Mouse (Mus musculus): ENCODE data around the gene Morn2.
A peak's percentile ranks its signal among the peaks of the same experiment; 100 is the strongest.

The Morn2 gene

GRCm38 (mm10) chr17:80291148-80291547 is 1.1 kb downstream of the Morn2 start:
- peak; percentile 73 for DNase-seq (ENCODE audit: low read depth, low spot score)
- H3K27me3 ChIP-seq (ENCODE audit: control insufficient read depth, insufficient read depth, low read length, poor library complexity, severe bottlenecking), result no peaks in the 10 kb centered on the region
- no peaks in the 10 kb centered on the region for H3K36me3 ChIP-seq (ENCODE audit: control insufficient read depth, insufficient read depth, low read length, poor library complexity, severe bottlenecking)

- peak; percentile 18 for DNase-seq (ENCODE audit: low read depth, low spot score)
- H3K36me3 ChIP-seq (ENCODE audit: control insufficient read depth, insufficient read depth, low read length, poor library complexity, severe bottlenecking), result no peaks in the 10 kb centered on the region
- no peaks in the 10 kb centered on the region for H3K27me3 ChIP-seq (ENCODE audit: control insufficient read depth, insufficient read depth, low read length, poor library complexity, severe bottlenecking)
Measured at GRCm38 (mm10) chr17:80295258-80295657, 5.3 kb downstream of the Morn2 start.

GRCm38 (mm10) chr17:80298844-80299243 is 8.8 kb downstream of the Morn2 start:
- DNase-seq (ENCODE audit: low read depth, low spot score), result no peak
- Histone ChIP-seq H3K27me3 (ENCODE audit: control insufficient read depth, insufficient read depth, low read length, poor library complexity, severe bottlenecking) (no peaks in the 10 kb centered on the region), H3K36me3 (ENCODE audit: control insufficient read depth, insufficient read depth, low read length, poor library complexity, severe bottlenecking) (no peaks in the 10 kb centered on the region)

GRCm38 (mm10) chr17:80307251-80307650 is 17.2 kb downstream of the Morn2 start, which contains the start of gene Arhgef33:
Gene Arhgef33, plus strand, starts transcription at chr17:80307407.
- Histone ChIP-seq H3K36me3 (ENCODE audit: control insufficient read depth, insufficient read depth, low read length, poor library complexity, severe bottlenecking) (no peaks in the 10 kb centered on the region), H3K27me3 (ENCODE audit: control insufficient read depth, insufficient read depth, low read length, poor library complexity, severe bottlenecking) (no peaks in the 10 kb centered on the region)
- no peak for DNase-seq (ENCODE audit: low read depth, low spot score)

GRCm38 (mm10) chr17:80311761-80312160 is 21.8 kb downstream of the Morn2 start:
- Histone ChIP-seq H3K36me3 (ENCODE audit: control insufficient read depth, insufficient read depth, low read length, poor library complexity, severe bottlenecking) (no peaks in the 10 kb centered on the region), H3K27me3 (ENCODE audit: control insufficient read depth, insufficient read depth, low read length, poor library complexity, severe bottlenecking) (no peaks in the 10 kb centered on the region)
- DNase-seq (ENCODE audit: low read depth, low spot score), result no peak

- DNase-seq (ENCODE audit: low read depth, low spot score), result no peak
- no peaks in the 10 kb centered on the region for H3K36me3 ChIP-seq (ENCODE audit: control insufficient read depth, insufficient read depth, low read length, poor library complexity, severe bottlenecking)
- no peaks in the 10 kb centered on the region for H3K27me3 ChIP-seq (ENCODE audit: control insufficient read depth, insufficient read depth, low read length, poor library complexity, severe bottlenecking)
Measured at GRCm38 (mm10) chr17:80312405-80312804, 22.4 kb downstream of the Morn2 start.

GRCm38 (mm10) chr17:80322228-80322627 is 32.2 kb downstream of the Morn2 start:
- no peaks in the 10 kb centered on the region for H3K36me3 ChIP-seq (ENCODE audit: control insufficient read depth, insufficient read depth, low read length, poor library complexity, severe bottlenecking)
- no peaks in the 10 kb centered on the region for H3K27me3 ChIP-seq (ENCODE audit: control insufficient read depth, insufficient read depth, low read length, poor library complexity, severe bottlenecking)

GRCm38 (mm10) chr17:80323015-80323414 is 33.0 kb downstream of the Morn2 start:
- H3K27me3 ChIP-seq (ENCODE audit: control insufficient read depth, insufficient read depth, low read length, poor library complexity, severe bottlenecking), result no peaks in the 10 kb centered on the region
- DNase-seq (ENCODE audit: low read depth, low spot score), result no peak
- H3K36me3 ChIP-seq (ENCODE audit: control insufficient read depth, insufficient read depth, low read length, poor library complexity, severe bottlenecking), result no peaks in the 10 kb centered on the region

More at GRCm38 (mm10) chr17:80322228-80322627, 32.2 kb downstream of the Morn2 start:
- no peak for DNase-seq (ENCODE audit: low read depth, low spot score)

- peak; percentile 7 for DNase-seq (ENCODE audit: low read depth, low spot score)
- H3K36me3 ChIP-seq (ENCODE audit: control insufficient read depth, insufficient read depth, low read length, poor library complexity, severe bottlenecking), result no peaks in the 10 kb centered on the region
- no peaks in the 10 kb centered on the region for H3K27me3 ChIP-seq (ENCODE audit: control insufficient read depth, insufficient read depth, low read length, poor library complexity, severe bottlenecking)
Measured at GRCm38 (mm10) chr17:80323658-80324057, 33.7 kb downstream of the Morn2 start.

GRCm38 (mm10) chr17:80324521-80324920 is 34.5 kb downstream of the Morn2 start:
- Histone ChIP-seq H3K36me3 (ENCODE audit: control insufficient read depth, insufficient read depth, low read length, poor library complexity, severe bottlenecking) (no peaks in the 10 kb centered on the region), H3K27me3 (ENCODE audit: control insufficient read depth, insufficient read depth, low read length, poor library complexity, severe bottlenecking) (no peaks in the 10 kb centered on the region)
- no peak for DNase-seq (ENCODE audit: low read depth, low spot score)

- Histone ChIP-seq H3K27me3 (ENCODE audit: control insufficient read depth, insufficient read depth, low read length, poor library complexity, severe bottlenecking) (no peaks in the 10 kb centered on the region), H3K36me3 (ENCODE audit: control insufficient read depth, insufficient read depth, low read length, poor library complexity, severe bottlenecking) (no peaks in the 10 kb centered on the region)
- DNase-seq (ENCODE audit: low read depth, low spot score), result no peak
Measured at GRCm38 (mm10) chr17:80325456-80325855, 35.5 kb downstream of the Morn2 start.

- Histone ChIP-seq H3K36me3 (ENCODE audit: control insufficient read depth, insufficient read depth, low read length, poor library complexity, severe bottlenecking) (no peaks in the 10 kb centered on the region), H3K27me3 (ENCODE audit: control insufficient read depth, insufficient read depth, low read length, poor library complexity, severe bottlenecking) (no peaks in the 10 kb centered on the region)
- no peak for DNase-seq (ENCODE audit: low read depth, low spot score)
Measured at GRCm38 (mm10) chr17:80326431-80326830, 36.4 kb downstream of the Morn2 start.

- Histone ChIP-seq H3K36me3 (ENCODE audit: control insufficient read depth, insufficient read depth, low read length, poor library complexity, severe bottlenecking) (no peaks in the 10 kb centered on the region), H3K27me3 (ENCODE audit: control insufficient read depth, insufficient read depth, low read length, poor library complexity, severe bottlenecking) (no peaks in the 10 kb centered on the region)
- peak; percentile 28 for DNase-seq (ENCODE audit: low read depth, low spot score)
Measured at GRCm38 (mm10) chr17:80332386-80332785, 42.4 kb downstream of the Morn2 start.

- peak; percentile 41 for DNase-seq (ENCODE audit: low read depth, low spot score)
- H3K27me3 ChIP-seq (ENCODE audit: control insufficient read depth, insufficient read depth, low read length, poor library complexity, severe bottlenecking), result no peaks in the 10 kb centered on the region
- H3K36me3 ChIP-seq (ENCODE audit: control insufficient read depth, insufficient read depth, low read length, poor library complexity, severe bottlenecking), result no peaks in the 10 kb centered on the region
Measured at GRCm38 (mm10) chr17:80345277-80345676, 55.3 kb downstream of the Morn2 start.

- H3K27me3 ChIP-seq (ENCODE audit: control insufficient read depth, insufficient read depth, low read length, poor library complexity, severe bottlenecking), result no peaks in the 10 kb centered on the region
- H3K36me3 ChIP-seq (ENCODE audit: control insufficient read depth, insufficient read depth, low read length, poor library complexity, severe bottlenecking), result no peaks in the 10 kb centered on the region
- no peak for DNase-seq (ENCODE audit: low read depth, low spot score)
Measured at GRCm38 (mm10) chr17:80346591-80347125, 56.7 kb downstream of the Morn2 start.

Data from splenic B cell, adult 2 months (primary cell).